Mouse (Mus musculus) G1E (cell line): ENCODE data around the gene Onecut1. TPM values are rescaled to one million over a fixed set of nuclear protein-coding genes. Genes with fewer than 3 reads are reported as not detected.

ENCODE experiments used
- ATAC-seq: 2 replicates; pipeline ENCODE4 v1.8.0; 2016; ENCODE audit warnings: mild to moderate bottlenecking; ENCODE audit not compliant: insufficient number of reproducible peaks, poor library complexity, low FRiP score, severe bottlenecking; ENCODE audit errors: extremely low read depth
- DNase-seq: peaks from one replicate; pipeline ENCODE4 v3.0.0; 2012; ENCODE audit warnings: low spot score
- H3K27me3 ChIP-seq: 2 replicates; pipeline ENCODE4 v1.6.1; 2012; ENCODE audit warnings: mild to moderate bottlenecking, low read length, inconsistent platforms; ENCODE audit not compliant: insufficient read depth
- H3K36me3 ChIP-seq: replicated peaks from 2 replicates; pipeline ENCODE3; 2012; ENCODE audit warnings: mild to moderate bottlenecking, inconsistent platforms
- H3K4me1 ChIP-seq: 2 replicates; pipeline ENCODE4 v1.6.1; 2012; ENCODE audit warnings: low read depth, low read length, inconsistent platforms, mixed read lengths; ENCODE audit not compliant: insufficient read depth
- H3K4me3 ChIP-seq: 2 replicates; pipeline ENCODE4 v1.5.1; 2012; ENCODE audit warnings: low read depth, mild to moderate bottlenecking, inconsistent platforms, low read length, moderate library complexity, mixed read lengths
- H3K9me3 ChIP-seq: replicated peaks from 2 replicates; pipeline ENCODE4 v1.6.1; 2012; ENCODE audit warnings: inconsistent platforms
- CTCF ChIP-seq: IDR thresholded peaks from 2 replicates; pipeline ENCODE4 v1.5.1; 2012; ENCODE audit warnings: low read depth, low read length, inconsistent platforms, mixed read lengths
- GATA1 ChIP-seq: IDR thresholded peaks from 2 replicates; pipeline ENCODE4 v1.6.1; 2012; ENCODE audit warnings: borderline replicate concordance, low read length, inconsistent platforms, mixed read lengths
- GATA2 ChIP-seq: IDR thresholded peaks from 2 replicates; pipeline ENCODE4 v1.6.1; 2012; ENCODE audit warnings: low read depth, low read length, inconsistent platforms, borderline replicate concordance
- POLR2AphosphoS5 ChIP-seq: IDR thresholded peaks from 2 replicates; pipeline ENCODE4 v1.6.1; 2012; ENCODE audit warnings: low read depth, low read length, inconsistent platforms; ENCODE audit not compliant: insufficient replicate concordance
- TAL1 ChIP-seq: conservative IDR thresholded peaks from 2 replicates; pipeline ENCODE4 v1.6.1; 2012; ENCODE audit warnings: low read depth, low read length, inconsistent platforms, mixed read lengths
- polyA plus RNA-seq: library from polyadenylated mRNA; stranded (reverse); fragments of >175 nt; gene quantifications from 2 replicates; pipeline ENCODE4 v1.2.3, GENCODE M21; 2012
- total RNA-seq, 2 experiments: library from RNA; stranded (forward) in 1 of 2; stranded (reverse) in 1 of 2; fragments of 200-1000 nt in 1 of 2; fragments of >200 nt in 1 of 2; fragmentation: Nextera tagmentation in 1 of 2; gene quantifications; 2 replicates each; pipeline ENCODE4 v1.2.3; 2014 to 2017

Gene Onecut1
- total and polyA plus RNA-seq, 3 experiments = 0.05 to 1.4 TPM; not detected in 1

DNA sequence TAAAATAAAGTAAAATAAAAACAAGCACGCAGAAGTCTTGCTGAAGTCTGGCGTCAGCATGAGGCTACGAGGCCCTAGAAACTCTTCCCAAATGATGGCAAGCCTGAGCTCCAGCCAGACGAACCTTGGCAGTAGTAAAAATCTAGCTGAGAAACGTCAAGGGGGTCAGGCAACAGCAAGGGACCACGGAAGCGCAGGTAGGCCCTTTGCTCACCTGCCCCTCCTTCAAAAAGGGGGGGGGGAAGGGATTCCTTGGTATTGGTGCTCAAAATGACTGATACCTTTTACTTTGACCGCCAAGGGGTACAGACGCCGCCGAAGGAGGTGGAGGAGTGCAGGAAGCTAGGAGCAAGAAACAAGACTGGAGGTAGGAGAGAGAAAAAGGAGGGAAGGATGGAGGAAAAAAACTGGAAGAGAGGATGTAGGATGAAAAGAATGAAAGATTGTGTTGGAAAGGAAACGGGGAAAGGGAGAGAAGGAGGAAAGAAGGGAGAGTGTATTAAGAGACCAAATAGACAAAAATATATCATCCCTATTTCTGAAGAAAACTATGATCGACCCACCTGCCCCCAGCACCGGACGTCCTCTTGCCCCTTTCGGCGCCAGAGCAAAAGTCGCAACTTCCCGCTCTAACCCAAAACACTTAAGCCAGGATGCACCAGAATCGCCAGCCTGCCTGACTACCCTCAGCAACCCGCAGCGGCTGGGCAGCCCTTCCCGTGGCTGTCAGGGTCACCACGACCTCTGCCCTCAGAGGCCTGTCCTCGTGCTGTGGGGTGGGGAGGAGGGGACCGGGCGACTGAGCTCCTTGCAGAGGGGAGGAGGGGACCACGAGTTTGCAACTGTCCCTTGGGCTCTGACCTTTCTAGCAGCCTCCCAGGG lies 8.3 kb upstream of the Onecut1 start:
- H3K9me3 ChIP-seq = peaks cover 45% of the 10 kb centered on the region
- DNase-seq (no peak), ATAC-seq (no peak)
- TF ChIP-seq GATA2 (no peak), CTCF (no peak), GATA1 (no peak)
- H3K36me3 ChIP-seq = no peaks in the 10 kb centered on the region
- peak overlapping the region; percentile 38; the same call in 1 of the 2 replicates for H3K4me3 ChIP-seq
- H3K27me3 ChIP-seq = no peaks in the 10 kb centered on the region; the same call in 1 of the 2 replicates
- H3K4me1 ChIP-seq = no peaks in the 10 kb centered on the region

DNA sequence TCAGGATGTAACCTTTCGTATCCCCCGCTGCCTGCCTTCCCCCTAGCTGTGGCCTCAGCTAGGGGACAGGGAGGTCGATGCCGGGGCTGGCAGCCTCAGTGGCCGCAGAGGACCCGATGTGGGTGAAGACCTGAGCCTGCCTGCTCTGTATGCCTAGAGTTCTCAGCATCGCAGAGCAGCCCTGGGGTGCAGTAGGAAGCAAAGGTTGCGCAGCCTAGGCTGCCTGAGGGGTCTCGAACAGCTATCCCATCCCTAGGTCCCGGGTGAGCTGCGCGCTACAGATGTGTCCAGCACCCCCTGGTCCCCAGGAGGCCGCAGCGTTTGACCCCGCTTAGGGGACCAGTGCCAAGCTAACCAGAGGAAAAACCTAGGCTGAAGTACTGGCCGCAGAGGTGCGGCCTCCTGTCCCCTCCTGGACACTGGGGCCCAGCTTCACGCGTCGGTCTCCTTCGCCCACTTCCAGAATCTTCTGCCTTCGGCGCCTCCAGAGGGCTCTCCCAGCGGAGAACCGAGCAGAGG lies 7.6 kb upstream of the Onecut1 start:
- H3K27me3 ChIP-seq = no peaks in the 10 kb centered on the region; the same call in 1 of the 2 replicates
- H3K9me3 ChIP-seq = peaks cover 38% of the 10 kb centered on the region
- ATAC-seq (no peak), DNase-seq (no peak)
- H3K4me1 ChIP-seq = no peaks in the 10 kb centered on the region
- H3K4me3 ChIP-seq = 0 out of 2 replicates have a peak overlapping the region, but pooled peaks have one; percentile 38
- no peak for TF ChIP-seq GATA1
- TF ChIP-seq TAL1 = no peak
- TF ChIP-seq CTCF = no peak
- no peak for TF ChIP-seq POLR2AphosphoS5
- no peak for TF ChIP-seq GATA2
- no peaks in the 10 kb centered on the region for H3K36me3 ChIP-seq

DNA sequence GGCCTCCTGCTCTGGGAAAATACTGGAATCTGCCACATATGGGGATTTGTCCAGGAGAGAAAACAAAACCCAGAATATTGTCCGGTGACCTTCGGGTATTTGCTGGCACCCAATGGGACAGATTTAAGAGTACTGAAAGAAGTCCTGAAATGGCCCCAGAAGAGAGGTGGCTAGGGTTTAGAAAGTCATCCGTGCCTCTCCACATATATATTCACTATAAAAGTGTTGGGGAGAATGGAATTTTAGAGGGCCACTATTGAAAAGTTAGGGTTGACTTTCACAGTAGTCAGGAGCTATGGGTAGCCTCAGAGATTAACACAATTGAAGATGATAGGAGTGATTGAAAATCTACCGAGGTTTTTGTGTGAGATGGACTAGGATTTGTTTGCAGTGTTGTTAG lies 6.3 kb upstream of the Onecut1 start:
- H3K36me3 ChIP-seq = no peaks in the 10 kb centered on the region
- no peaks in the 10 kb centered on the region for H3K4me1 ChIP-seq
- DNase-seq = no peak
- no peak for TF ChIP-seq GATA2
- TF ChIP-seq POLR2AphosphoS5 = no peak
- H3K9me3 ChIP-seq = peaks cover 40% of the 10 kb centered on the region
- no peak for ATAC-seq
- no peak overlapping the region for H3K4me3 ChIP-seq
- H3K27me3 ChIP-seq = no peaks in the 10 kb centered on the region; the same call in 1 of the 2 replicates

DNA sequence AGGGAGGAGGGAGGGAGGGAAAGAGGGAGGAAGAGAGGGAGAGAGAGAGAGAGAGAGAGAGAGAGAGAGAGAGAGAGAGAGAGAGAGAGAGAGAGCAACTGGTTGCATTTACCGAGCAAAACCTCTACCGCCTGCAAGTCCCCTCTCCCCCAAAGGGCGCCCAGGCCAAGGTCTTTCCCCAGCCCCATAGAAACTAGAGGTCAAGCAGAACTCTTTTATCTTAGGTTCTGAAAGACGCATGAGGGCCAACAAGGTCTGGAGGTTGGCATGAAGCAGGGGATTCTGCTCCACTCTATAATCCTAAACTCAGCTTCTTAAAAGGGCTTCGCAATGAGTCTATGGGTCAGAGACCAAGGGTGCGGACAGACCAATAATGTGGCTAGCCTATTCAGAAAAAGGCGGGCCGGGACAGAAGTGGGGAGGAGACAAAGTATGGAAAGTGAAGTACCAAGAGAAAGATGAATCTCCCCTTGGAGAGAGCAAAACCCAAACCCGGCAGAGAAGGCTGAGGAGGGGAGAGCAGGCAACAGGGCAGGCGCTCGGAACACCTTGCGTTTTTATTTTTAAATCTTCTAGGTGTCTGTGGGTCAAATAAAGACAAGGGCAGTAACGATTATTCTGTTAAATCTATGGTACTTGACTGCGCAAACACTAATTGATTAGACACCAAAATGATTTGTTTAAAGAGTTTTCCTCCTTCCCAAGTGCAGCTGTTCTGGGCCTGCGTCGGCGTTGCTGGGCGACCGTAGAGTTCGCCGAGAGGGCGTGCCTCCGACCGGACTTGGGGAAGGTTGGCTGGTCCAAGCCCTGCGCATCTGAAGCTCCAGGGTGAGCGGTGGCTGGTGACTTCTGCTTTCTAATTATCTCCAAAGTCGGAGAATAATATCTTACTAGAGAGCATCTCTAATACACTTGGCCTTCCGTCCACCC lies 4.9 kb upstream of the Onecut1 start:
- ATAC-seq (no peak), DNase-seq (no peak)
- no peaks in the 10 kb centered on the region; the same call in 1 of the 2 replicates for H3K27me3 ChIP-seq

DNA sequence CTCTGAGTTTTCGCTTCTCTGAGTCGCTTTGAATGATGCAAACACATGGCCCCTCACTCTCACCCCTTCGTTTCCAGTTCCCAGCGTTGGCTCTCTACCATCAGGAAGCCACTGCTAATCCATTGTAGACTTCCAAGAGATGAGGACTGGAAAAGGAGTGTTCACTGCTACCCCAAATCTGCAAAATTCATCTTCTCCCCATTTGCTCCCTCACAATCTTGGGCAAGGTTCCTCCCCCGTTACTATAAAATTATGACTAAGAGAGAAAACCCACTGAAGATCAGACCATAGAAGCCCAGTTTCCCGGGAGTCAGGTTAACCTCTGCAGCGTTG lies 4.2 kb upstream of the Onecut1 start:
- H3K27me3 ChIP-seq = no peaks in the 10 kb centered on the region; the same call in 1 of the 2 replicates
- H3K4me1 ChIP-seq = no peaks in the 10 kb centered on the region
- H3K4me3 ChIP-seq = no peak overlapping the region
- peaks cover 45% of the 10 kb centered on the region for H3K9me3 ChIP-seq
- DNase-seq (no peak), ATAC-seq (no peak)
- TF ChIP-seq CTCF (no peak), GATA1 (no peak), GATA2 (no peak), TAL1 (no peak)
- H3K36me3 ChIP-seq = no peaks in the 10 kb centered on the region

More for the DNA sequence above, 4.9 kb upstream of the Onecut1 start:
- no peaks in the 10 kb centered on the region for H3K4me1 ChIP-seq
- TF ChIP-seq CTCF (no peak), POLR2AphosphoS5 (no peak), GATA2 (no peak), TAL1 (no peak), GATA1 (no peak)
- H3K36me3 ChIP-seq = no peaks in the 10 kb centered on the region
- H3K9me3 ChIP-seq = peaks cover 42% of the 10 kb centered on the region
- H3K4me3 ChIP-seq = no peak overlapping the region

DNA sequence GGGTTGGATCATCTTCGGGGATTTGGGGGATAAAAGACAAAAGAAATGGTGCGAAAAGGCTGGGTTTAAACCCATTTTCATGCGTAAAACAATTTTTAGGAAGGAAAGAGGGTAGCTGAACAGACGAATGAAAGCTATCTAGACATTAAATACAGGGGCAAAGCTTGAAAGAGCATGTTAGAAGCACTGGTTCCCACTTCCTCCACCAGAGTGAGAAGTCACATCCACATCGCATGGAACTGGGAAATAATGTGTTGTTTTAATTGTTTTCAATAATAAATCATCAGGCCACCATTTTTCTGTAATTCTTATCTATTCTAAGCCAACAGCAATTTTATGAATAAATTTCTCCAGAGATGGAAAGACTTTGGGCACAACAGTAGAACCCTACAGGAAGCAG lies 3.6 kb upstream of the Onecut1 start:
- Histone ChIP-seq H3K27me3 (no peaks in the 10 kb centered on the region; the same call in 1 of the 2 replicates), H3K36me3 (no peaks in the 10 kb centered on the region), H3K4me1 (no peaks in the 10 kb centered on the region), H3K4me3 (no peak overlapping the region), H3K9me3 (peaks cover 50% of the 10 kb centered on the region)
- ATAC-seq (no peak), DNase-seq (no peak)
- TF ChIP-seq POLR2AphosphoS5 = no peak
- TF ChIP-seq GATA1 = no peak
- no peak for TF ChIP-seq CTCF
- TF ChIP-seq GATA2 = no peak
- no peak for TF ChIP-seq TAL1
